Mouse (Mus musculus) hindbrain, embryonic 15.5 days (tissue): Measurements from ENCODE around the gene 1700056E22Rik. TPM values are rescaled to one million over a fixed set of nuclear protein-coding genes. Genes with fewer than 3 reads are reported as not detected.

Source experiments
- ATAC-seq: fragments of 200-750 bp; cut with Nextera tagmentation; 2 replicates; pipeline ENCODE4 v1.8.0; 2017; ENCODE audit warnings: low read depth, moderate number of reproducible peaks, moderate TSS enrichment; ENCODE audit not compliant: low FRiP score
- H3K27ac ChIP-seq: fragments of 300-500 bp; sonication (generic); replicated peaks from 2 replicates; pipeline ENCODE4 v1.5.1; 2015; ENCODE audit warnings: mild to moderate bottlenecking, inconsistent platforms
- H3K27me3 ChIP-seq: fragments of 300-500 bp; sonication (generic); 2 replicates; pipeline ENCODE4 v1.6.1; 2015; ENCODE audit warnings: control low read depth, inconsistent platforms
- H3K36me3 ChIP-seq: fragments of 300-500 bp; sonication (generic); 2 replicates; pipeline ENCODE4 v1.6.1; 2015; ENCODE audit warnings: control low read depth, inconsistent platforms
- H3K4me1 ChIP-seq: fragments of 300-500 bp; sonication (generic); replicated peaks from 2 replicates; pipeline ENCODE4 v1.6.1; 2015; ENCODE audit warnings: control low read depth, inconsistent platforms
- H3K4me2 ChIP-seq: fragments of 300-500 bp; sonication (generic); 2 replicates; pipeline ENCODE4 v1.6.1; 2015; ENCODE audit warnings: moderate library complexity, mild to moderate bottlenecking, inconsistent platforms
- H3K4me3 ChIP-seq: fragments of 300-500 bp; sonication (generic); 2 replicates; pipeline ENCODE4 v1.5.1; 2015; ENCODE audit warnings: mild to moderate bottlenecking, inconsistent platforms
- H3K9ac ChIP-seq: fragments of 300-500 bp; sonication (generic); 2 replicates; pipeline ENCODE4 v1.6.1; 2015; ENCODE audit warnings: inconsistent platforms
- H3K9me3 ChIP-seq: fragments of 300-500 bp; sonication (generic); 2 replicates; pipeline ENCODE4 v1.6.1; 2016; ENCODE audit warnings: control low read depth, inconsistent platforms
- WGBS: fragments of 180-500 bp; shearing (Covaris S2); methylation state at CpG from one replicate; pipeline ENCODE4 v1.1.7; 2015; 5-methylcytosine and 5-hydroxymethylcytosine counted together
- polyA plus RNA-seq: library from polyadenylated mRNA; unstranded; fragments of >200 nt; fragmentation: Nextera tagmentation; extraction: Ambion mirVana; gene quantifications from 2 replicates; pipeline ENCODE4 v1.2.1, GENCODE M21; 2015

1700056E22Rik gene
- polyA plus RNA-seq, 1 experiment from 2014 or later = 0.67 TPM

GRCm38 (mm10) chr1:184061901-184062300 is 27.8 kb upstream of the 1700056E22Rik start:
- H3K9ac ChIP-seq = no peak overlapping the region
- no peak for ATAC-seq
- no peak overlapping the region for H3K4me2 ChIP-seq
- H3K27me3 ChIP-seq = no peaks in the 10 kb centered on the region
- WGBS = 82% methylated on average over 1 of the region's 1 CpGs
- H3K36me3 ChIP-seq = no peaks in the 10 kb centered on the region
- peaks cover 9% of the 10 kb centered on the region for H3K4me1 ChIP-seq
- H3K27ac ChIP-seq = no peak overlapping the region
- H3K9me3 ChIP-seq = no peaks in the 10 kb centered on the region
- H3K4me3 ChIP-seq = no peak overlapping the region

- Histone ChIP-seq H3K4me2 (no peak overlapping the region), H3K9ac (no peak overlapping the region), H3K9me3 (no peaks in the 10 kb centered on the region), H3K4me3 (no peak overlapping the region), H3K27ac (no peak overlapping the region), H3K27me3 (no peaks in the 10 kb centered on the region), H3K36me3 (no peaks in the 10 kb centered on the region), H3K4me1 (peaks cover 4% of the 10 kb centered on the region)
- WGBS = 71% methylated on average over 4 of the region's 4 CpGs
- no peak for ATAC-seq
Observed at GRCm38 (mm10) chr1:184060828-184061734, 27.0 kb upstream of the 1700056E22Rik start.

DNA sequence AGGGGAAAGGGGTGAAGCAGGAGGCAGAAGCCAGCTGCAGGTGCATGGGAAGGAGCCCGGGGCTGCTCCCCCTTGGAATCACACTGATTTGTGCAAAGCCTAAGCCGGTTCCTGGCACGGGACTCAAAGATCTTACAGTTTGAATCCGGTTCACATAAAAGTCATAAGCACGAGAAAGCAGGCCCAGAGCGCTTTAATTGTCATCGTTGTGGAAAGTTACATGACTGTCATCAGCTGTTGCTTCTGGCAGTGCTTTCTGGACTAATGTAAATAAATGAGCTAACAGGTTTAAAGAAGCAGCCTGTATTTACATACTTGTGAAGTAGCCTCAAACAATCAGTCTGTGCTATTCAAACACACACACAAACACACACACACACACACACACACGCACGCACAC is 26.3 kb upstream of the 1700056E22Rik start:
- no peak for ATAC-seq
- Histone ChIP-seq H3K4me3 (no peak overlapping the region), H3K27me3 (no peaks in the 10 kb centered on the region), H3K4me2 (no peak overlapping the region), H3K9me3 (no peaks in the 10 kb centered on the region), H3K27ac (no peak overlapping the region), H3K4me1 (no peaks in the 10 kb centered on the region), H3K9ac (no peak overlapping the region), H3K36me3 (no peaks in the 10 kb centered on the region)
- WGBS = 77% methylated on average over 9 of the region's 9 CpGs

DNA sequence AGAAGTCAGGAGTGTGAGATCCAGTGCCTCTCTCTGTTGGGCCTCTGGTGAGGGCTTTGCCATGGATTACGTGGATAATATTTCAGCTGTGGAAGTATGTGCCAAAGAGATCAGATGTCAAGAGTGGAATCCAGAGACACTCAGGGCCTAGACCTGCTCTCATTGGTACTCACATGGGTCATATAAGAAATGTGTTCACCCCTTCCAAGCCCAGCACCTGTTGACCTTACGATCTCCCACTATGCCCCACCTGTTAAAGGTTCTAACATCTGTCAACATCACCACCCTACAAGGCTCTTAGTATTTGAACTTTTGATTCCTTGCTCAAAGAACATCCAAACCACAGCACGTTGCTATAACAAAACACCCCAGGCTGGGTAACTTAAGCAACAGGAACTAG is 25.7 kb upstream of the 1700056E22Rik start:
- Histone ChIP-seq H3K27ac (no peak overlapping the region), H3K9me3 (no peaks in the 10 kb centered on the region), H3K4me3 (no peak overlapping the region), H3K36me3 (no peaks in the 10 kb centered on the region), H3K4me1 (no peaks in the 10 kb centered on the region), H3K9ac (no peak overlapping the region), H3K4me2 (no peak overlapping the region), H3K27me3 (no peaks in the 10 kb centered on the region)
- ATAC-seq = no peak
- 88% methylated on average over 3 of the region's 3 CpGs for WGBS

DNA sequence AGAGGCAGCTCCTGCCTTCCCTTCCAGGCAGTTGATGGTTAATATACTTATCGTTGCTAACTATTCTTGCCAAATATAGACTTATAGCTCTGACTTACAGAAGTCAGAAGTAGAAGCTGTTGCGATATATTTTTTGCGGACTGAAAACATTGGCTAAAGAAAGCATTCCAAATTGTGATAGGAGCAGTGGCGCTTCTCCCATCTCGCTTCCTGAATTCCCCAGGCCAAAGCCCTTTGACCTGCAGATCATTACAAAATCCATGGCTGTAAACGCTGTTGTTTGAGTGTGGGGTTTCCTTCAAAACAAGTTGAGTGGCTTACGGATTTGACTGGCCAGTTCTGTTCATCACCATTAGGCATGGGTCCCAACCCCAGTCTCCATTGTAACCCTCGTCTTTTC is 24.1 kb upstream of the 1700056E22Rik start:
- H3K27ac ChIP-seq = no peak overlapping the region
- WGBS = 87% methylated on average over 8 of the region's 8 CpGs
- no peak for ATAC-seq
- H3K27me3 ChIP-seq = no peaks in the 10 kb centered on the region
- H3K4me3 ChIP-seq = no peak overlapping the region
- H3K36me3 ChIP-seq = no peaks in the 10 kb centered on the region
- no peak overlapping the region for H3K4me2 ChIP-seq
- H3K4me1 ChIP-seq = no peaks in the 10 kb centered on the region
- no peaks in the 10 kb centered on the region for H3K9me3 ChIP-seq
- no peak overlapping the region for H3K9ac ChIP-seq

GRCm38 (mm10) chr1:184054176-184054575 is 20.1 kb upstream of the 1700056E22Rik start:
- Histone ChIP-seq H3K27me3 (no peaks in the 10 kb centered on the region), H3K36me3 (no peaks in the 10 kb centered on the region), H3K27ac (no peak overlapping the region), H3K9ac (no peak overlapping the region), H3K4me3 (no peak overlapping the region), H3K4me1 (0 out of 2 replicates have a peak, but pooled peaks cover 3% of the 10 kb centered on the region), H3K4me2 (no peak overlapping the region), H3K9me3 (no peaks in the 10 kb centered on the region)
- ATAC-seq = no peak
- 96% methylated on average over 2 of the region's 2 CpGs for WGBS

DNA sequence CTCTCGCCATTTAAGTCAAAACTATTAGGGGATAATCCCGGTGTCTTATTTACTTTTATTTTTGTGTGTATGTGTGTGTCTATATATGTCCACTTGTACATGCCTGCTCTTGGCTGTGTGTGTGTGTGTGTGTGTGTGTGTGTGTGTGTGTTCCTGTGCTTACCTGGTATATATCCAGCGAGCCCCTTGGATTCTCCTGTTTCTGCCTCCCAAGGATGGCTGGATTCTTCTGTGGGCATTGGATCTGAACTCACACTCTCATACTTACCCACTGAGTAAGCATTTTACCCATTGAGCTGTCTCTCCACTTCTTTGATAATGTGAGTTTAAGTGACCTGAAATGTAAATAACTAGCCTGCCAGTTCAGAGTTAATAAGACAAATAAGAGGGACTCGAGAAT is 19.6 kb upstream of the 1700056E22Rik start:
- Histone ChIP-seq H3K4me2 (no peak overlapping the region), H3K9ac (no peak overlapping the region), H3K9me3 (no peaks in the 10 kb centered on the region), H3K36me3 (no peaks in the 10 kb centered on the region), H3K4me3 (no peak overlapping the region), H3K27me3 (no peaks in the 10 kb centered on the region), H3K27ac (no peak overlapping the region), H3K4me1 (0 out of 2 replicates have a peak, but pooled peaks cover 3% of the 10 kb centered on the region)
- ATAC-seq = no peak
- 83% methylated on average over 4 of the region's 4 CpGs for WGBS

DNA sequence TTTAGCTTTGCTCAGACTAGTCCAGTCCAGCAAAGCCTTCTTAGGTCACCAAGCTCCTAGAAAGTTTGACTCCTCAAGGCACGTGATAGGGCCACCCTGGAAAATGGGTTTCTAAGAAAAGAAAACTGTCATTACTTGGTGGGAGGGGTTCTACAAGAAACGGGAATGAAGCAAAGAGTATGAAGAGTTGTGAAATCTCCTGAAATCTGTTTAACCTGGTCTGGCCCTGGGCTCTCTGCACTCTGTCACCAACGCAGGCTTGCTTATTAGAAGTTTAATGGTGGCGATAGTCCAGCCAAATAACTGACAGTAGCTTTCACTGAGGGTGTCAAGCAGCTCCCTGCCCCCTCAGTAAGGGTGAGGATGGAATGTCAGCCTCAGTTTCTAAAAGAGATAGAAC is 19.0 kb upstream of the 1700056E22Rik start:
- Histone ChIP-seq H3K9ac (no peak overlapping the region), H3K36me3 (no peaks in the 10 kb centered on the region), H3K4me1 (0 out of 2 replicates have a peak, but pooled peaks cover 3% of the 10 kb centered on the region), H3K27ac (no peak overlapping the region), H3K4me2 (no peak overlapping the region), H3K9me3 (no peaks in the 10 kb centered on the region), H3K27me3 (no peaks in the 10 kb centered on the region), H3K4me3 (no peak overlapping the region)
- WGBS = 83% methylated on average over 4 of the region's 4 CpGs
- no peak for ATAC-seq

GRCm38 (mm10) chr1:184052331-184052730 is 18.2 kb upstream of the 1700056E22Rik start:
- Histone ChIP-seq H3K27me3 (no peaks in the 10 kb centered on the region), H3K4me3 (no peak overlapping the region), H3K36me3 (no peaks in the 10 kb centered on the region), H3K9ac (no peak overlapping the region), H3K27ac (no peak overlapping the region), H3K4me1 (0 out of 2 replicates have a peak, but pooled peaks cover 3% of the 10 kb centered on the region), H3K9me3 (no peaks in the 10 kb centered on the region), H3K4me2 (no peak overlapping the region)
- ATAC-seq = no peak
- WGBS = 79% methylated on average over 4 of the region's 4 CpGs

- WGBS = 44% methylated on average over 6 of the region's 6 CpGs
- no peak for ATAC-seq
Observed at GRCm38 (mm10) chr1:184051824-184052223, 17.7 kb upstream of the 1700056E22Rik start.

GRCm38 (mm10) chr1:184051286-184051685 is 17.2 kb upstream of the 1700056E22Rik start:
- no peaks in the 10 kb centered on the region for H3K9me3 ChIP-seq
- H3K27ac ChIP-seq = no peak overlapping the region
- 0 out of 2 replicates have a peak, but pooled peaks cover 3% of the 10 kb centered on the region for H3K4me1 ChIP-seq
- ATAC-seq = no peak
- 86% methylated on average over 1 of the region's 1 CpGs for WGBS
- no peak overlapping the region for H3K4me2 ChIP-seq
- H3K4me3 ChIP-seq = no peak overlapping the region
- no peaks in the 10 kb centered on the region for H3K27me3 ChIP-seq
- H3K9ac ChIP-seq = no peak overlapping the region
- H3K36me3 ChIP-seq = no peaks in the 10 kb centered on the region

More at GRCm38 (mm10) chr1:184051824-184052223, 17.7 kb upstream of the 1700056E22Rik start:
- H3K9me3 ChIP-seq = no peaks in the 10 kb centered on the region
- no peak overlapping the region for H3K4me3 ChIP-seq
- H3K27me3 ChIP-seq = no peaks in the 10 kb centered on the region
- 0 out of 2 replicates have a peak, but pooled peaks cover 3% of the 10 kb centered on the region for H3K4me1 ChIP-seq
- H3K27ac ChIP-seq = no peak overlapping the region
- no peaks in the 10 kb centered on the region for H3K36me3 ChIP-seq
- no peak overlapping the region for H3K9ac ChIP-seq
- no peak overlapping the region for H3K4me2 ChIP-seq

- H3K4me3 ChIP-seq = no peak overlapping the region
- no peaks in the 10 kb centered on the region for H3K36me3 ChIP-seq
- H3K9me3 ChIP-seq = no peaks in the 10 kb centered on the region
- no peak overlapping the region for H3K9ac ChIP-seq
- no peaks in the 10 kb centered on the region for H3K27me3 ChIP-seq
- no peak overlapping the region for H3K27ac ChIP-seq
- 82% methylated on average over 10 of the region's 10 CpGs for WGBS
- H3K4me1 ChIP-seq = 0 out of 2 replicates have a peak, but pooled peaks cover 3% of the 10 kb centered on the region
- ATAC-seq = no peak
- H3K4me2 ChIP-seq = no peak overlapping the region
Observed at GRCm38 (mm10) chr1:184048675-184049418, 14.7 kb upstream of the 1700056E22Rik start.
